Mouse (Mus musculus) left cerebral cortex, postnatal 14 days (tissue): Measurements from ENCODE around the gene Acvr1. TPM values are rescaled to one million over a fixed set of nuclear protein-coding genes. Genes with fewer than 3 reads are reported as not detected.
A peak's percentile ranks its signal among the peaks of the same experiment; 100 is the strongest.

ENCODE experiments used
- DNase-seq, 2 experiments: peaks; one replicate each; pipeline ENCODE4 v3.0.0; 2021 to 2022; ENCODE audit warnings: low spot score in 2 of 2, mixed read lengths in 1 of 2
- intact Hi-C: fragments of 180-260 bp; cut with DNase I; formaldehyde crosslinking; loops from one replicate; pipeline ENCODE4 v1.15.1; 2025
- long read RNA-seq, 2 experiments: library from polyadenylated mRNA; stranded (forward); transcript quantifications; one replicate each; pipeline ENCODE4 v2.0.0; 2021
- total RNA-seq, 2 experiments: library from RNA; stranded (reverse); gene quantifications; 2 replicates each; pipeline ENCODE4 v1.2.3; 2021

Gene Acvr1
- 10 to 100 TPM; 32.7 to 33.8 TPM for total RNA-seq
- long read RNA-seq, experiment 1, transcript Acvr1-204 (12 exons, 3,050 nt), result major isoform, 15 of 22 reads
- long read RNA-seq, experiment 1, partial matches to known transcripts, result 4 of 22 reads
- long read RNA-seq, experiment 1, other reads (novel, unspliced or antisense), result 1 of 22 reads
- long read RNA-seq, experiment 2, transcript Acvr1-204 (12 exons, 3,050 nt), result major isoform, 10 of 19 reads
- long read RNA-seq, experiment 2, transcript Acvr1-201 (11 exons, 2,394 nt), result minor isoform, 6 of 19 reads
- long read RNA-seq, experiment 2, partial matches to known transcripts, result 1 of 19 reads
- long read RNA-seq, experiment 2, other reads (novel, unspliced or antisense), result 2 of 19 reads

DNA sequence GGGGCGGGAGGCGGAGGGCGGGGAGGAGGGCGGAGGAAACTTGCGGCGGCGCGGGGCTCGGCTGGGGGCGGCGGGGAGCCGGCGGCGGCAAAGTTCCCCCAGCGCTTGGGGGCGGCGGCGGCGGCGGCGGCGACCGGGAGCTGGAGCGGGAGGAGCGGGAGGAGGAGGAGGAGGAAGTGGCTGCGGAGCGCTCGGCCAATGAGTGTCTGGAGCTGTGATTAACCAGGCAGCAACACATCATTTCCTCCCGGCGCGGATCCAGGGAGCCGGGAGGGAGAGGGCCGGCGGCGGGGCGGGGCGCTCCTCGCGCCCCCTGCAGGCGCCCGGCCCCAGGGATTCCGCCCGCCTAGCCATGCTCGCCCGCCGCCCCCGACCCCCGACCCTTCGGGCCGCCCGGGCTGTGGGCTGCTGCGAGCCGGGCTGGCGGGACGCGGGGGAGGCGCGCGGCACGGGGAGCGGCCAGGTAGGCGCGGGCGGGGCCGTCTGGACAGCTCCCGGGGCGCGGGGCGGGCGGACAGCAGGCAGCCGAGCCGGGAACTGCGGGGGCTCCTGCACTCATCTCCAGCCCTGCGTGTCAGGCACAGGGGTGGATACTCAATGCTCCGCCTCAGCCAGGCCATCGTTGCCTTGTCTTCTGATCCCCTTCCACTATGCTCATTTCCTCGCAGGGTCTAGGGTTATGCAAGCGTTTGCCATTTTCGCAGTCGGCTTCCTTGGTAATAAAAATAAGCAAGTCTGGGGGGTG lies at the start of gene Acvr1, which contains the start of gene Upp2:
Gene Acvr1, minus strand, starts transcription at position 92 of the 745 bp plus-strand sequence.
Gene Upp2, plus strand, starts transcription at position 233 of the 745 bp plus-strand sequence.
- intact Hi-C loops, result loop anchor here (5.0 kb wide), 3 partner anchors 75 to 100 kb away; no protein-coding TSS in a partner anchor
- peak; percentile 89 to 91 for DNase-seq

GRCm38 (mm10) chr2:58615766-58616165 lies 48.8 kb upstream of the Acvr1 start:
- no peak for DNase-seq
- intact Hi-C loops, result no loop called here

DNA sequence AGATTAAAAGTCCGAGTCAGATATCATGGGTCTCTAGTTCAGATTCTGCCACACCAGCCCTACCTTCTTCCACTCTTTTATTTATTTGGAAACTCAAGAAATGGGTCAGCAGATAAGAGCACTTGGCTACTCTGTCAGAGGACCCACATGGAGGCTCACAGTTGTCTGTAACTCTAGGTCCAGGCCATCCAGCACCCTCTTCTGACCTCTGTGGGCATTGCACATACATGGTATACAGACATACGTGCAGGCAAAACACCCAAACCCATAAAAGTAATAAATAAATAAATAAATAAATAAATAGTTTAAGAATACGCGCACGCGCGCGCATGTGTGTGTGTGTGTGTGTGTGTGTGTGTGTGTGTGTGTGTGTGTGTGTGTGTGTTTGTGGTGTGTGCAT lies 47.9 kb upstream of the Acvr1 start:
- intact Hi-C loops, result no loop called here
- no peak for DNase-seq

DNA sequence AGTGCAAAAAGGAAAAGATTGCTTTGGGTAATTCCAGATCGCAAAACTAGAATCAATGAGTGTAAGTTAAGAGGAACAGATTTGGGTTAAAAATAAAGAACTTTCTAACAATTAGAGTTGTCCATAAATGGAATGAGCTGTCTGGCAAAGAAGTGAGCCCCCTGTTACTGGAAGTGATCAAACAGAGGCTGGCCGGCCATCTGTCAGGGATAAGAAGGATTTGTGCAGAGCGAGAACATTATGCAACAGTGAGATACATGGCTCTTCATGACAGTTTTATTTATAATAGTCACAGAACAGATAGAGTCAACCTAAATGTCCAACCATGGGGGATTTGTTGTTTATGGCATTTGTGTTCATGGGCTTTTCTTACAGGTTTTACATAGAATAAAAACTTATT lies 46.8 kb upstream of the Acvr1 start:
- DNase-seq, result peak; percentile 15 to 21
- intact Hi-C loops, result no loop called here

DNA sequence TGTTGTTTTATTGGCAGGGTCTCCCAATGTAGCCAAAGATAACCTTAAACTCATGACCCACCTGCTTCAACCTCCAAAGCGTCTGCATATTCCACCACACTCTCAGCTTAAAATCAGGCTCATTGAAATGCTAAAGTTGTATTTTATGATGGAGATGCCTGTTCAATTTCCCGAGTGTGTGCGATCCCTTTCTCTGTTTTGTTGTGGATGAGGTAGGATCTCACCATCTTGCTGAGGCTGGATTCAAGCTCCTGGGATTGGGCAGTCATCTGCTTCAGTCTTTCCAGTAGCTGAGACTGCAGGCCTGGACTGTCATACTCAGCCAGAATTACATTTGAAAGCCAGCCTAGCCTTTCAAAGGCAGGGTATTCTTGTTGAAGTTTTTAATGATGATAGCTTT lies 37.8 kb upstream of the Acvr1 start:
- intact Hi-C loops, result no loop called here
- DNase-seq, result no peak

- no peak for DNase-seq
- intact Hi-C loops, result no loop called here
These were observed 36.4 kb upstream of the Acvr1 start for GRCm38 (mm10) chr2:58603379-58603778.

- intact Hi-C loops, result no loop called here
- no peak for DNase-seq
These were observed 34.4 kb upstream of the Acvr1 start for GRCm38 (mm10) chr2:58601382-58601781.

DNA sequence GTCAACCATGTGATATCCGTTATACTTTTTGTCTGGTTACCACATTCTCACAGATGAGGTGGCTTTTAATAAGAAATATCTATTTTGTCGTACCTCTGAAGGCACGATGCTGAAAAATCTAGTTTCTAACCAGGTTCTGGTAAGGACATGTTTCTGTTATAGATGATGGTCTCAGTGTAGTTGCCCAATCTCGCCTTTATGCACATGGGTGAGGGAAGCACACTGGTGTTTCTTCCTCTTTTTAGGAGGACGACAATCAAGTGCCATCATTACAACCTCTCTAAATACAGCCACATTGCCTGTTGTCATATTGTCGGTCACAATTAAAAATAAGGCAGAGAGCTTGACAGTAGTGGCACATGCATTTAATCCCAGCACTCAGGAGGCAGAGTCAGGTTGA lies 32.7 kb upstream of the Acvr1 start:
- intact Hi-C loops, result no loop called here
- no peak for DNase-seq

GRCm38 (mm10) chr2:58597556-58597955 lies 30.6 kb upstream of the Acvr1 start:
- no peak for DNase-seq
- intact Hi-C loops, result no loop called here

DNA sequence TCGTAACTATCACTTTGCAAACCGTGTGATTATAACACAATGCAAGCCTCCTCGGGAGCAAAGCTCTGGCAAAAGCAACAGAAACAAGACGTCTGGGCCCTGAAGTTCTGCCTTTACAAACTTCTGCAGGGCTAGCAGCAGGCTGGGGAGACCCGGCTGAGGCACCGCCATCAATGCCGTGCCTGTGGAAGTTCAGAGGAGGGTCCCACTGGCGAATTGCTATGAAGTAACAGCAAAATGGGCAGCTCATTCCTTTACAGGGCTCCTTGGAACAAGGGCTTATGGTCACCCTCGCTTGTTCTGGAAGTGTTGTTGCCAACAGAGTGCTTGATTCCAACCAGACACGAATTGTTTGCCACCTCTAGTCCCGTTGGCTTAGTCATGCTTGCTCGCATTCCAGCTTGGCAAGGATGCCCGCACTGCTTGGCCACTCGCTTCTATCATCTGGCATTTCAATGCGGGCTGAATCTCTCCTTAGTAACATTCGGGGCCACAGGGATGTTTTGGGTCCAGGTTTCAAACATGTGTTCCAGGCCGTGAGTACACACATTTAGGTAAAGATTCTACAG lies 29.9 kb upstream of the Acvr1 start:
- DNase-seq, result peak; percentile 24 to 39
- intact Hi-C loops, result no loop called here

- DNase-seq, result no peak
- intact Hi-C loops, result no loop called here
These were observed 28.4 kb upstream of the Acvr1 start for GRCm38 (mm10) chr2:58595350-58595749.

DNA sequence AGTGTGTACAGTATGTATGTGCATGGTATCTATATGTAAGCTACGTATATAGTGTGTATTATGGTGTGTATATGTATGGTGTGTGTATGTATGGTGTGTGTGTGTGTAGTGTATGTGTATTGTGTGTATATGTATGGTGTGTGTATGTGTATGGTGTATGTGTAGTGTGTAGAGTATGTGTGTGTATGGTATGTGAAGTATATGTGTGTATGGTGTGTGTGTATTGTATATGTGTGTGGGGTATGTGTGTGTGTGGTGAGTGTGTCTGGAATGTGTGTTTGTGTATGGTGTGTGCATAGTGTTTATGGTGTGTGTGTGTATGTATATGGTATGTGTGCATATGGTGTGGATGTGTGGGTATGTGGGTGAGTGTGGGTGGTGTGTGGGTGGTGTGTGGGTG lies 23.1 kb upstream of the Acvr1 start:
- DNase-seq, result no peak
- intact Hi-C loops, result no loop called here

- intact Hi-C loops, result no loop called here
These were observed 22.7 kb upstream of the Acvr1 start for GRCm38 (mm10) chr2:58589637-58590036.

GRCm38 (mm10) chr2:58586311-58586710 lies 19.4 kb upstream of the Acvr1 start:
- peak; percentile 67 to 86 for DNase-seq
- intact Hi-C loops, result loop anchor here (2.0 kb wide), 1 partner anchor 54 kb away; no protein-coding TSS in a partner anchor

More at GRCm38 (mm10) chr2:58589637-58590036, 22.7 kb upstream of the Acvr1 start:
- peak; percentile 55 to 71 for DNase-seq

GRCm38 (mm10) chr2:58574167-58574566 lies 7.2 kb upstream of the Acvr1 start:
- intact Hi-C loops, result no loop called here
- no peak for DNase-seq

- intact Hi-C loops, result loop anchor here (5.0 kb wide), 3 partner anchors 73 to 98 kb away; no protein-coding TSS in a partner anchor
- no peak for DNase-seq
These were observed 2.1 kb upstream of the Acvr1 start for GRCm38 (mm10) chr2:58568841-58569645.

DNA sequence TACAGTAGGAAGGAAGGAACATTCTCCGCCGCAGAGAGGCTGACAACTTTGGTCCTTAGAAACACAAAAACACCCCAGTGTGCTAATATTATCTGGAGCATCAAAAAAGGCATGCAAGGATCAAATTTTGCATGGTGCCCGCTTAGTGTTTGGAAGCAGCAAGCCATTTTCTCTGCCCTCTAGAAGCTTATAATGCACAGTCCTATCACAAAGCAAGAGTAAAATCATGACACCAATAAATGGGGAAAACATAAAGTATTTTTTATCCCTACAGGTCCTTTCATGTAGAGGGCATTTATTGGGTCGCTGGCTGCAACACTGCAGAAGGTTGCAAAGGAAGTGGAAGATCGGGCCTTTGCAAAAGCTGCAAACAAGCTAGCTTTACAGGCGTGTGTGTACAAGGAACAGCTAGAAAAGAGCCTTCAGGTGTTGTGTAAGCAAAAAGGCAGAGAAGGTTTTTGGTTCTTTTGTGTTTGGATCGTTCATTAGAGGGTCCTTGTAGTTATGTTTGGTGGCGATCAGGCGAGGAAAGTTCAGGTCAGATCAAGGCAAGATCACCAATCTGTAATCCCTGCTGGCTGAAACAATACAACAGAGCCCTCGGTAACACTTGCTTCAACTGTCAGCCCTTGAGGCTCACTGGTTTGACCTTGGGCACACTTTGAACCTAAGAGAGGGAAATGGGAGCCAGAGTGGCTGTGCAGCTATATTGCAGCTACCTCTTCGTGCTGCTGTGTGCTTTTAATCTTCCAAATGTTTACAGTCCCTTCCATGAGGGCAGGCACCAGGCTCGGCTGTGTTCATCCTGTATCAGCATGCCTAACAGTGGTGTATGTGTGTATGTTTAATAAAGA lies 1.1 kb upstream of the Acvr1 start:
- intact Hi-C loops, result loop anchor here (5.0 kb wide), 3 partner anchors 74 to 99 kb away; no protein-coding TSS in a partner anchor
- DNase-seq, result no peak

DNA sequence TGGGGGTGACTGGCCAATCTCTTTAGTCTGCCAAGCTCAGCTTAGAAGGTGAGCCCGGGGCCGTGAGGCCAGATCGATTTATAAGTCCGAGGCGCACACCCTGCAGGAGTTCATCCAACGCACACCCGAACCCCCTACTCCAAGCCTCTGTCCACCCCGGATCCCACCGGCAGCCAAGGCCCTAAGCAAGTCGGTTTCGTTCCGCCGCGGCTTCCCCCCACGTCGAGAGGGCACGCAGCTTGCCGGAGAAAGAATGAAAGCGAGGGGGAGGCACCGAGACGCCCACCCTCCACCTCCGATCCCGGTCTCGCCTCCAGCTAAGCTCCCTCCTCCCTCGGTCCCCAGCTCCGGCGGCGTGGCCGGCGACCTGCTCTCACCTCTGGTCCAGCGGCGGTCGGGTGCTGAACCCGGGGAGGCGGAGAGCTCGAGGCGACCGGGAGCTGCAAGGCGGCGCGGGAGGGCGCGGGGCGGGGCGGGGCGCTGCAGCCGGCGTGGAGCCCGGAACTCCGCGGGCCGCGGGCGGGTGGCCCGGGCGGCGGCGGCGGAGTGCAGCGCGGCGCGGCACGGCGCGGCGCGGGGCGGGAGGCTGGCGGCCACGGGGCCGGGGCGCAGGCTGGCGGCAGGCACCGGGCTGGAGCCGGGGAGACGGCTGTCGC lies 419 bp downstream of the Acvr1 start:
- intact Hi-C loops, result loop anchor here (5.0 kb wide), 3 partner anchors 76 to 101 kb away; no protein-coding TSS in a partner anchor

More for the DNA sequence above, 419 bp downstream of the Acvr1 start:
- peak; percentile 47 to 51 for DNase-seq
